Mouse (Mus musculus): ENCODE data around the gene Tmem232.
"Not testable (repeated sequence)": the region's sequence is repeated elsewhere in the genome, so short reads cannot be mapped to it uniquely, and the experiment has no call there.

The Tmem232 gene

GRCm38 (mm10) chr17:65532381-65532780 is 8.2 kb downstream of the Tmem232 start:
- in situ Hi-C loops (cut with MboI, MseI): loop anchor here (5.0 kb wide), 1 partner anchor 1035 kb away; no protein-coding TSS in a partner anchor

- in situ Hi-C loops (cut with MboI, MseI): no loop called here
These were observed 13.1 kb downstream of the Tmem232 start for GRCm38 (mm10) chr17:65527529-65527928.

GRCm38 (mm10) chr17:65513517-65513916 is 27.1 kb downstream of the Tmem232 start:
- in situ Hi-C loops (cut with MboI, MseI): no loop called here

GRCm38 (mm10) chr17:65484654-65485053 is 55.9 kb downstream of the Tmem232 start:
- in situ Hi-C loops (cut with MboI, MseI): loop anchor here (10.0 kb wide), 1 partner anchor 1400 kb away; no protein-coding TSS in a partner anchor

GRCm38 (mm10) chr17:65476747-65477146 is 63.8 kb downstream of the Tmem232 start:
- in situ Hi-C loops (cut with MboI, MseI): no loop called here

GRCm38 (mm10) chr17:65450818-65451217 is 89.8 kb downstream of the Tmem232 start:
- in situ Hi-C loops (cut with MboI, MseI): no loop called here

- in situ Hi-C loops (cut with MboI, MseI): not testable (repeated sequence)
These were observed 102.7 kb downstream of the Tmem232 start for GRCm38 (mm10) chr17:65437906-65438305.

- in situ Hi-C loops (cut with MboI, MseI): no loop called here
These were observed 121.5 kb downstream of the Tmem232 start for GRCm38 (mm10) chr17:65419124-65419523.

- in situ Hi-C loops (cut with MboI, MseI): no loop called here
These were observed 135.3 kb downstream of the Tmem232 start for GRCm38 (mm10) chr17:65405309-65405708.

- in situ Hi-C loops (cut with MboI, MseI): no loop called here
These were observed 139.7 kb downstream of the Tmem232 start for GRCm38 (mm10) chr17:65400914-65401313.

- in situ Hi-C loops (cut with MboI, MseI): no loop called here
These were observed 156.1 kb downstream of the Tmem232 start for GRCm38 (mm10) chr17:65384411-65384962.

- in situ Hi-C loops (cut with MboI, MseI): no loop called here
These were observed 170.4 kb downstream of the Tmem232 start for GRCm38 (mm10) chr17:65370034-65370780.

GRCm38 (mm10) chr17:65365535-65366254 is 174.9 kb downstream of the Tmem232 start:
- in situ Hi-C loops (cut with MboI, MseI): no loop called here

GRCm38 (mm10) chr17:65351836-65352235 is 188.7 kb downstream of the Tmem232 start:
- in situ Hi-C loops (cut with MboI, MseI): no loop called here

GRCm38 (mm10) chr17:65340016-65340415 is 200.6 kb downstream of the Tmem232 start:
- in situ Hi-C loops (cut with MboI, MseI): no loop called here

- in situ Hi-C loops (cut with MboI, MseI): no loop called here
These were observed 209.8 kb downstream of the Tmem232 start for GRCm38 (mm10) chr17:65330759-65331158.

- in situ Hi-C loops (cut with MboI, MseI): no loop called here
These were observed 215.3 kb downstream of the Tmem232 start for GRCm38 (mm10) chr17:65325249-65325648.

GRCm38 (mm10) chr17:65320623-65321022 is 220.0 kb downstream of the Tmem232 start:
- in situ Hi-C loops (cut with MboI, MseI): no loop called here

- in situ Hi-C loops (cut with MboI, MseI): no loop called here
These were observed 240.6 kb downstream of the Tmem232 start for GRCm38 (mm10) chr17:65299946-65300345.

GRCm38 (mm10) chr17:65297831-65298230 is 242.8 kb downstream of the Tmem232 start:
- in situ Hi-C loops (cut with MboI, MseI): no loop called here

GRCm38 (mm10) chr17:65252160-65252559 is 288.4 kb downstream of the Tmem232 start:
- in situ Hi-C loops (cut with MboI, MseI): no loop called here

GRCm38 (mm10) chr17:65250261-65250660 is 290.3 kb downstream of the Tmem232 start:
- in situ Hi-C loops (cut with MboI, MseI): no loop called here

GRCm38 (mm10) chr17:65243716-65244115 is 296.9 kb downstream of the Tmem232 start:
- in situ Hi-C loops (cut with MboI, MseI): no loop called here

Data from T-helper 1 cell (primary cell).